Mouse (Mus musculus) heart, embryonic 12.5 days (tissue): ENCODE data around the gene Ddost. TPM values are rescaled to one million over a fixed set of nuclear protein-coding genes. Genes with fewer than 3 reads are reported as not detected.

Experiments used
- ATAC-seq: fragments of 200-750 bp; cut with Nextera tagmentation; 2 replicates; pipeline ENCODE4 v1.8.0; 2017; ENCODE audit warnings: moderate TSS enrichment, moderate library complexity; ENCODE audit not compliant: insufficient number of reproducible peaks, low FRiP score
- H3K27ac ChIP-seq: fragments of 300-500 bp; sonication (generic); 2 replicates; pipeline ENCODE4 v1.5.1; 2016; ENCODE audit warnings: mild to moderate bottlenecking, moderate library complexity; ENCODE audit not compliant: poor library complexity, severe bottlenecking
- H3K27me3 ChIP-seq: fragments of 300-500 bp; sonication (generic); replicated peaks from 2 replicates; pipeline ENCODE4 v1.6.1; 2016; ENCODE audit warnings: mild to moderate bottlenecking, moderate library complexity
- H3K36me3 ChIP-seq: fragments of 300-500 bp; sonication (generic); 2 replicates; pipeline ENCODE4 v1.6.1; 2016; ENCODE audit warnings: mild to moderate bottlenecking, moderate library complexity
- H3K4me1 ChIP-seq: fragments of 300-500 bp; sonication (generic); replicated peaks from 2 replicates; pipeline ENCODE4 v1.6.1; 2016; ENCODE audit warnings: mild to moderate bottlenecking
- H3K4me2 ChIP-seq: fragments of 300-500 bp; sonication (generic); 2 replicates; pipeline ENCODE4 v1.6.1; 2016; ENCODE audit warnings: mild to moderate bottlenecking, moderate library complexity
- H3K4me3 ChIP-seq: fragments of 300-500 bp; sonication (generic); 2 replicates; pipeline ENCODE4 v1.5.1; 2016; ENCODE audit warnings: mild to moderate bottlenecking
- H3K9ac ChIP-seq: fragments of 300-500 bp; sonication (generic); 2 replicates; pipeline ENCODE4 v1.6.1; 2016; ENCODE audit warnings: mild to moderate bottlenecking, moderate library complexity
- H3K9me3 ChIP-seq: fragments of 300-500 bp; sonication (generic); replicated peaks from 2 replicates; pipeline ENCODE4 v1.6.1; 2016; ENCODE audit warnings: mild to moderate bottlenecking, moderate library complexity
- WGBS: fragments of 180-500 bp; shearing (Covaris S2); methylation state at CpG from one replicate; pipeline ENCODE4 v1.1.7; 2016; 5-methylcytosine and 5-hydroxymethylcytosine counted together
- polyA plus RNA-seq: library from polyadenylated mRNA; unstranded; fragments of >200 nt; fragmentation: Nextera tagmentation; extraction: Ambion mirVana; gene quantifications from 2 replicates; pipeline ENCODE4 v1.2.1, GENCODE M21; 2016

Ddost gene
- polyA plus RNA-seq, 1 experiment from 2014 or later, result 318 TPM

DNA sequence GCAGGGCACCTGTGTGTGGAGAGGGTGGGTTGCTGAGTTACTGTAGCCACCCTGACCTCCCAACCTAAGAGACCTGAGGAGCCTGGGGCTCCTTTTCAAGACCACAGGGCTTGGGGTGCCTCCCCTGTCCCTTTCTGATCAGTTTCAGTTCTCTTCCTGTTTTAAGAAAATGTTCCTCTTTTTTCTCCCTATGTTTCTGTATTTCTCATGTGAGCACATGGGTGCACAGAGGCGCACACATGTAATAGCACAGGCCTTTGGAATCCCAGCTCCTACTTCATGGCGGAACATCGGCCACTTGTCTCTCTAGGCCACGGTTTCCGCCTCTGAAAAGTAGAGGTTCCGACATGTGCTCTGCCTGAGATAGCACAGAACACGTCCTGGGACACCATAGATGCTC, 15.8 kb upstream of the Ddost start:
- Histone ChIP-seq H3K27ac (no peak overlapping the region), H3K4me3 (no peak overlapping the region), H3K9me3 (peaks cover 12% of the 10 kb centered on the region), H3K9ac (no peak overlapping the region), H3K4me1 (no peaks in the 10 kb centered on the region), H3K36me3 (no peaks in the 10 kb centered on the region), H3K27me3 (peaks cover 14% of the 10 kb centered on the region; the same call in 1 of the 2 replicates), H3K4me2 (no peak overlapping the region)
- 78% methylated on average over 7 of the region's 7 CpGs for WGBS
- ATAC-seq, result no peak

DNA sequence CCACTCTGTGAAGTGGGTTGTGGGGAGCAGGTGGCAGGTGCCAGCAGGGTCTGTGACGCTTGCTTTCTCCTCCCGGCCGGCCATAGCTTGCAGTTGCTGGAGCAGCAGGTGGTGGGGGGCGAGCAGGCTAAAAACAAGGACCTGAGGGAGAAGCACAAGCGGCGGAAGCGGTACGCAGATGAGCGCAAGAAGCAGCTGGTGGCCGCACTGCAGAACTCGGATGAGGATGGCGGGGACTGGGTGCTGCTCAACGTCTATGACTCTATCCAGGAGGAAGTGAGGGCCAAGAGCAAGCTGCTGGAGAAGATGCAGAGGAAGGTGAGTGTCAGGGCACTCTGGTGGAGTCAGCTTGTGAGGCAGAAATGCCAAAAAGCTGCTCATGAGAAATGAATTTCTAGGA, 12.5 kb upstream of the Ddost start:
- Histone ChIP-seq H3K27ac (no peak overlapping the region), H3K4me2 (no peak overlapping the region), H3K4me3 (no peak overlapping the region), H3K27me3 (peaks cover 8% of the 10 kb centered on the region; the same call in 1 of the 2 replicates), H3K9me3 (peaks cover 8% of the 10 kb centered on the region), H3K36me3 (no peaks in the 10 kb centered on the region), H3K4me1 (no peaks in the 10 kb centered on the region), H3K9ac (no peak overlapping the region)
- WGBS, result 84% methylated on average over 13 of the region's 13 CpGs
- ATAC-seq, result no peak

DNA sequence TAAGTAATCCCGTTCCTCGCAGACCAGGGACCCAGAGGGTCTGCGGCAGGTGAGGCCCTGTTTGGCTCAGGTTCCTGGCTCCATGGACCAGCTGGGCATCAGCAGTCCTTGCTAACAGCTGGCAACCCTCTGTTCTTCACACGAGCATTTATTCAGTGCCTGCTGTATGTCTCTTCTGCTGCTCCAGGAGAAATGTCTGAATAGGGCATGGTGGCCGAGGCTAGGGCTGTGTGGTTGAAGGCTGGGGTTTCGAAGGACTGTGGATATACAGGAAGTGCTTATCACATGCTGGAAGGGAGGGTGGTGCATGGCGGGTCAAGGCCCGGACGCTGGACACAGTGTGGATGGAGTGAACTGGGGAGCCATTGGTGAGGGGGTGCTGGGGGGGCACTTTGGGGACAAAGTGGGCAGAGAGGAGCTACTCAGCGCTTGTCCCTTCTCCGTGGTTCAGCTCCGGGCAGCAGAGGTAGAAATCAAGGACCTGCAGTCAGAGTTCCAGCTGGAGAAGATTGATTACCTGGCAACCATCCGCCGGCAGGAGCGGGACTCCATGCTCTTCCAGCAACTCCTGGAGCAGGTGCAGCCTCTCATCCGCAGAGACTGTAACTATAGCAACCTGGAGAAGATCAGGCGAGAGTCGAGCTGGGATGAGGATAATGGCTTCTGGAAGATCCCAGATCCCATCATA, 11.1 kb upstream of the Ddost start:
- WGBS, result 80% methylated on average over 18 of the region's 18 CpGs
- peaks cover 8% of the 10 kb centered on the region for H3K9me3 ChIP-seq
- no peak overlapping the region for H3K27ac ChIP-seq
- no peak overlapping the region for H3K9ac ChIP-seq
- H3K4me2 ChIP-seq, result no peak overlapping the region
- H3K4me3 ChIP-seq, result no peak overlapping the region
- no peaks in the 10 kb centered on the region for H3K36me3 ChIP-seq
- H3K27me3 ChIP-seq, result no peaks in the 10 kb centered on the region
- ATAC-seq, result no peak
- H3K4me1 ChIP-seq, result no peaks in the 10 kb centered on the region

DNA sequence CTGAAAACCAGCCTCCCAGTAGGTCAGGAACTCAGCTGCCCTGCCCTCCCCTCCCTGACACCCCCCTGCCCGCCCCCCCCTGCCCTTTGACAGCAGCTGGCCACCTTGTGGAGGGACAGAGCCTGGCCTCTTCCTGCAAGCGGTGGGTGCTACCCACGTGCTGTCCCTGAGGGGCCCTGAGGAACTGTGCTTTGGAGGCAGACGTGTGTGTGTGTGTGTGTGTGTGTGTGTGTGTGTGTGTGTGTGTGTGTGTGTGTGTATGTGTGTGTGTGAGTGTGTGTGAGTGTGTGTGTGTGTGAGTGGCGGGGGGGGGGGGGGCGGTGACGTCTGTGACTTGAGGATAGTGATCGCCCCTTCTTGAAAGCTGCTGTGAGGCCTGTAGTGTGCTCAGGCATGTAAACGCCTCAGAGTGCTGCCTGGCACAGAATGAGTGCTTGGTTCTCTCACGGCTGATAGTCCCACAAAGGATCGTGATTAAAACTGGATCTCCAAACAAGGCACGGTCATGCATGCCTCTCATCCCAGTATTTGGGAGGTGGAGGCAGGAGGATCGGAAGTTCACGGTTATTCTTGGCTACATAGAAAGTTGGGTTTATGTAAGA, 10.5 kb upstream of the Ddost start:
- Histone ChIP-seq H3K4me1 (no peaks in the 10 kb centered on the region), H3K36me3 (no peaks in the 10 kb centered on the region), H3K4me3 (no peak overlapping the region), H3K27ac (no peak overlapping the region), H3K27me3 (no peaks in the 10 kb centered on the region), H3K9me3 (peaks cover 8% of the 10 kb centered on the region), H3K9ac (no peak overlapping the region), H3K4me2 (no peak overlapping the region)
- 81% methylated on average over 9 of the region's 14 CpGs for WGBS
- no peak for ATAC-seq

DNA sequence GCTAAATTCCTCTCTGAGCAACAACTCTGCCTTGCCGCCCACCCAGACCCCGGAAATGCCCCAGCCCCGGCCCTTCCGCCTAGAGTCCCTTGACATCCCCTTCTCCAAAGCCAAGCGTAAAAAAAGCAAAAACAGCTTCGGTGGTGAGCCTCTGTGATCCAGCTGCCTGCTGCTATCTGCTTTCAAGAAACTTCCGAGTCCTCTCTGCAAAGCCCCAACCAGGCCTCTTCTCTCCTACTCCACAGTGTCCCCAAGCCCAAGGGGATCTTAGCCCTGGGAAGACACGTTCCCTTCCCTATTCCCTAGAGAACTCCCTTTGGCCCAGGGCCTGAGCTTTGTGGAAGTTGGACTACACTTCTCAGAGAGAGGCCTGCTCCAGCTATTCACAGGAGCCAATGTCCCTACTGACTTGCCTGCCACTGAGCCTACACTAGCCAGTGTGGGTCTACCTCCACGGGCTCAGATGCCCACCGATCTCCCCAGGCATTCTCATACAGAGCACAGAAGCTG, 3.2 kb upstream of the Ddost start:
- no peak overlapping the region for H3K27ac ChIP-seq
- H3K9me3 ChIP-seq, result peaks cover 4% of the 10 kb centered on the region; the same call in 1 of the 2 replicates
- H3K9ac ChIP-seq, result no peak overlapping the region
- ATAC-seq, result no peak
- no peaks in the 10 kb centered on the region for H3K36me3 ChIP-seq
- no peak overlapping the region for H3K4me3 ChIP-seq
- WGBS, result 78% methylated on average over 10 of the region's 10 CpGs
- no peak overlapping the region for H3K4me2 ChIP-seq
- peaks cover 18% of the 10 kb centered on the region for H3K4me1 ChIP-seq
- H3K27me3 ChIP-seq, result no peaks in the 10 kb centered on the region

DNA sequence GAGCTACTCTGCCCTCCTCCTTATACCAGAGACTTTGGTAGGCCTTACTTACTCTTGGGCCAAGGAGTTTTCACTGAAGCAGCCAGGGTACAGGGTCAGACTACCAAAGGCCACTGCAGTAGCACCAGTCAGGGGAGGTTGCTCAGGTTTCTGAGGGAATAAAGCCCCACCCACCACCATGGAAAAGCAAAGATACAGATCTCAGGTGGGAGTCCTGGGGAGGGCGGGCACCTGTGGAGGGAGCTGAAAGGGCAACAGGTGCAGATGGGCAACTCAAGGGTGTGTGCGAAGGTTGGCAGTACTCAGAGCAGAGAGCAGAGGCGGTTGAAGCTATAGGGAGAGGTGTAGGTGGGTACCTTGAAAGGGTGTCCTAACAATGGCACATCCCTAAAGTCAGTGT, 1.5 kb upstream of the Ddost start:
- Histone ChIP-seq H3K27ac (no peak overlapping the region), H3K4me1 (peaks cover 18% of the 10 kb centered on the region), H3K4me2 (peak overlapping the region; percentile 90; the same call in 1 of the 2 replicates), H3K27me3 (no peaks in the 10 kb centered on the region), H3K9me3 (peaks cover 4% of the 10 kb centered on the region; the same call in 1 of the 2 replicates), H3K4me3 (no peak overlapping the region), H3K9ac (no peak overlapping the region), H3K36me3 (peaks cover 16% of the 10 kb centered on the region)
- WGBS, result 93% methylated on average over 3 of the region's 3 CpGs
- ATAC-seq, result no peak

DNA sequence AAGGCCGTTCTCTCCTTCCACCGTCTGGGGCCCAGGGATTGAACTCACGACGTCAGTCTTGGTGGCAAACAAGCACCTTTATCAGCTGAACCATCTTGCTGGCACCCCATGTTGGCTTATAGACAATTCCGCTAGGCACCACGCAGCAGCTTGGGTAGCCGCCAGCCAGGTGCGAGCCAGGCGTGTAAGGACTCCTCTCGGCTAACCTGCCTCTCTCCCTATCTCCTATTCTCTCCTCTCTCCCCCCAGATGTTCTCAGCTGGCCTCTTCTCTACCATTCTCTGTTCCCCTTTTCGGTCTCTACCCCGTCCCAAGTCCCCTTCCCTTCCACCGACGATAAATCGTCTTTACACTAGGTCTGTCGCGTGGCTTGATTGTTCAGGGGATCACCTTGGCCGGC, 788 bp upstream of the Ddost start:
- H3K9ac ChIP-seq, result peak overlapping the region; percentile 78
- peaks cover 23% of the 10 kb centered on the region for H3K36me3 ChIP-seq
- peak overlapping the region; percentile 93 for H3K4me3 ChIP-seq
- peaks cover 4% of the 10 kb centered on the region; the same call in 1 of the 2 replicates for H3K9me3 ChIP-seq
- no peaks in the 10 kb centered on the region for H3K27me3 ChIP-seq
- peak overlapping the region; percentile 67 for H3K27ac ChIP-seq
- peak overlapping the region; percentile 90 for H3K4me2 ChIP-seq
- no peak for ATAC-seq
- peaks cover 18% of the 10 kb centered on the region for H3K4me1 ChIP-seq
- 16% methylated on average over 18 of the region's 18 CpGs for WGBS

DNA sequence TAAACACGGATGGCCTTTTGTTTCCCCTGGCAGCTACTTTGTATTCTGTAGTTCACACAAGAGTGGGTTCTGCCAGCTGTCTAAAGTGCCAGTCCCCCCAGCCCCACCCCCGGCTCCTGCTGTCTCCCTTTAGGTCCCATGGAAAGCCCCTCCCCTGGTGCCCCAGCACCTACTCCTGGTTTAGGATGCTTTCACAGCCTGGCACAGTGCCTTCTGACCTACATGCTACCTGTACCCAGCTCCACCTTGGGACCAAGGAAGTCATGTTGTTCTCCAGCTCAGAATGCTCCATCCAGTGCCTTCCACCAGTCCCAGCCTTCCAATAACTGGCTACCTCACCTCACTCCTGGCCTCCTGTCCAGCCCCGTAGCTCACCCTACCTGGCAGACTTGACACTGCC, 2.5 kb downstream of the Ddost start:
- H3K9ac ChIP-seq, result no peak overlapping the region
- no peak overlapping the region for H3K4me3 ChIP-seq
- peaks cover 18% of the 10 kb centered on the region for H3K4me1 ChIP-seq
- no peak overlapping the region for H3K4me2 ChIP-seq
- no peaks in the 10 kb centered on the region for H3K9me3 ChIP-seq
- no peak for ATAC-seq
- WGBS, result 89% methylated on average over 3 of the region's 3 CpGs
- no peak overlapping the region for H3K27ac ChIP-seq
- peaks cover 55% of the 10 kb centered on the region for H3K36me3 ChIP-seq
- no peaks in the 10 kb centered on the region for H3K27me3 ChIP-seq

DNA sequence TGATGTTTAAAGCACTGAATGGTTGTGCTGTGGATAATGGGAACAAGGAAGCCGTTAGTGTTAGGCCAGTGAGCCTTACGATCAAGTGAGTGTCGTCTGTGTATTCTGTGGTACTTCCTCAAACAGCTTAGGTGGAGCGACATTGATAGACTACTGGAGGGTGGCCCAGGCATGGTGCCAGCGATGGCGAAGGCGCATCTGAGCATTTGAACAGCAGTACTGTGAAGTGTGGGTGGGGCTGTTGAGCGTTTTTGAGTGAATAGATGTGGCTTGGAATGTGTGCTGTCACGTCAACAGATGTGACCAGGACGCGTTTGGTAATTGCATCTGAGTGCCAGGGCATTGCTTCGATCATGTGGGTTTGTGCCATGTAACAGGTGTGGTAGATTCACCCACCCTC, 3.2 kb downstream of the Ddost start:
- 92% methylated on average over 12 of the region's 12 CpGs for WGBS

DNA sequence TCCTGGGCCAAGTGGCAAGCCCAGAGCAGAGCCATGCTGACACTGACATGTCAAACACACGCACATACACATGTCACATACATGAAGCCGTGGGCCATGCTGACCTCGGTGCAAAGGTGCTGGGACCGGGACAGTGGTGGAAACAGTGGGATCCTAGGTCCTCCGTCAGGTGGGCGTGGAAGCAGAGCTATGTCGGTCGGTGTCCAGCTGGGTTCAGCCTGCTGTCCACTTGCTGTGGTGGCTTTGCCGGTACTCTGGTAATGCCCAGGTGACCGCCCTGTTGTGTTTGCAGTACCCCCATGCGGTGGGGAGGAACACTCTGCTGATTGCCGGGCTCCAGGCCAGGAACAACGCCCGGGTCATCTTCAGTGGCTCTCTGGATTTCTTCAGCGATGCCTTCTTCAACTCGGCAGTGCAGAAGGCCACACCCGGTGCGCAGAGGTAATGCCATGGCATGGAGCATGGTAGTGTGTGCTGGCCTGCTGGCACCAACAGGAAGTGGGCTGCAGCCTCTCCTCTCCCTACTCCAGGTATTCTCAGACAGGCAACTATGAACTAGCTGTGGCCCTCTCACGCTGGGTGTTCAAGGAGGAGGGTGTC, 5.9 kb downstream of the Ddost start:
- ATAC-seq, result no peak
- peaks cover 6% of the 10 kb centered on the region for H3K4me1 ChIP-seq
- H3K9ac ChIP-seq, result no peak overlapping the region
- H3K36me3 ChIP-seq, result peaks cover 89% of the 10 kb centered on the region
- H3K4me2 ChIP-seq, result no peak overlapping the region
- no peaks in the 10 kb centered on the region for H3K9me3 ChIP-seq
- H3K27me3 ChIP-seq, result no peaks in the 10 kb centered on the region
- WGBS, result 91% methylated on average over 19 of the region's 19 CpGs
- H3K27ac ChIP-seq, result no peak overlapping the region
- H3K4me3 ChIP-seq, result no peak overlapping the region

More for the DNA sequence above, 3.2 kb downstream of the Ddost start:
- Histone ChIP-seq H3K4me2 (no peak overlapping the region), H3K27me3 (no peaks in the 10 kb centered on the region), H3K27ac (no peak overlapping the region), H3K4me3 (no peak overlapping the region), H3K36me3 (peaks cover 62% of the 10 kb centered on the region), H3K4me1 (peaks cover 18% of the 10 kb centered on the region), H3K9ac (no peak overlapping the region), H3K9me3 (no peaks in the 10 kb centered on the region)
- no peak for ATAC-seq

DNA sequence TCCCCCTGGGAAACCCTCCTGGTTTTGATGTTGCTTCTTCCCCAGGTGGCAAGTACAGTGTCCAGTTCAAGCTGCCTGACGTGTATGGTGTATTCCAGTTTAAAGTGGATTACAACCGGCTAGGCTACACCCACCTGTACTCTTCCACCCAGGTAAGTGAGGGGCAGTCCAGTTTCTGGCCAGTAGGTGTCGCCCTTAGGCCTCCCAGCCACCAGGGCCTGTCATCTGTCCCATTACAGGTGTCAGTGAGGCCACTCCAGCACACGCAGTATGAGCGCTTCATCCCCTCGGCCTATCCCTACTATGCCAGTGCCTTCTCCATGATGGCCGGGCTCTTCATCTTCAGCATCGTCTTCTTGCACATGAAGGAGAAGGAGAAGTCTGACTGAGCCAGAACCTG, 7.1 kb downstream of the Ddost start:
- Histone ChIP-seq H3K9ac (no peak overlapping the region), H3K4me1 (no peaks in the 10 kb centered on the region), H3K4me3 (no peak overlapping the region), H3K4me2 (no peak overlapping the region), H3K9me3 (no peaks in the 10 kb centered on the region), H3K27me3 (no peaks in the 10 kb centered on the region), H3K36me3 (peaks cover 97% of the 10 kb centered on the region), H3K27ac (no peak overlapping the region)
- WGBS, result 59% methylated on average over 8 of the region's 8 CpGs
- ATAC-seq, result peak; percentile 42; the same call in 1 of the 2 replicates
